Mouse (Mus musculus): ENCODE measurements around the gene Trnp1.

Trnp1 gene

DNA sequence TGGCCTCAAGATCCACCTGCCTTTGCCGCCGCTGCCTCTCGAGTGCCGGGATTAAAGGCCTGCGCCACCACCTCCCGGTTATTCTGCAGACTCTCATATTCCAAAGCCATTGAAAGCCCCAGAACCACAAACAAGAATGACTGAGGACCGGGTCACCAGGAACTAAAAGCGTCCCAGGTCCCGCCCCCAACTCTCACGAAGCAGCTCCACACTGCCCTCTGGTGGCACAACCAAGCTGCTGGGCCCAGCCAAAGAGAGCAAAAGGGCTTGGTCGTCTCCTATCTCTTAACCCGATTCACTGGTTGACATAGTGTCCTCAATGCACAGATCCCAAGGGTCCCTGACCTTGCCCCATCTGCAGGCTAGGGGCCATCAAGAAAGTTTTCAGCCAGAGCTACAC lies 3.9 kb downstream of the Trnp1 start:
- DNase-seq (ENCODE audit: low spot score) = peak; percentile 92

DNA sequence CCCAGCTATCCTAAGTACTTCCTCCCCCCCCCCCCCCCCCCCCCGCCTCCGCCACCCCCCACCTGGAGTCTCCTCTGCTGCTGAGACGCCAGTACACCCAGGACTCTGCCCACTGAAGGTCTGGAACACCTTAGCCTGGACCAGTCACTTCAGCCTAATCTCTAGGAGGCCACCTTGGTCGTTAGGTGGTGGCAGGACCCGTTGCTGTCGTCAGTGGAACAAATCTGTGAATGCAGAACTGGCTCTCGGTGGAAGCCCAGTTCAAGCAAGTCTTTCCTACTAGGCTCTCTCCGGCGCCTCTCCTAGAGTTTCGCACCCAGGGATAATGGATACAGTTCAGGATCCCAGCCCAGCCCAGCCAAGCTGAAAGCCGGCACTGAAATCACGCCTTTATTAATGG lies 4.5 kb downstream of the Trnp1 start:
- no peak for DNase-seq (ENCODE audit: low spot score)

DNA sequence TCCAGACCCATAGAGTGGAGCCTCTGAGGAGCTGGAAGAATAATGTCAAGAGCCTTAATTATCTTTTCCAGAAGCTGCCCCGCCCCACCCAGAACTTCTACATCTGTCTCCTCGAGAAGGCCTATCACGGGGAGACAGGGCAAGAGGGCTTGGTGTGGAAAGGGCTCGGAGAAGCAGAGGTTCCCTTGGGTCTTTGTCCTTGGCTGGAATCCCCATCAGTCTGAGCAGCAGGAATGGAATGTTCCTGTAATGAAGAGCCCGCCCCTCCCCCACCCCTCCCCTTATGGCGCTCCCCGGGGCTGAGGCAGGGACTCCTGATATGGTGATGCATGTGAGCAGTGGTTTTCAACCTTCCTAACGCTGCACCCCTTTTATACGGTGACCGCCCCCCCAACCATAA lies 6.5 kb downstream of the Trnp1 start:
- peak; percentile 51 for DNase-seq (ENCODE audit: low spot score)

- no peak for DNase-seq (ENCODE audit: low spot score)
These were observed 8.7 kb downstream of the Trnp1 start for GRCm38 (mm10) chr4:133489489-133490245.

DNA sequence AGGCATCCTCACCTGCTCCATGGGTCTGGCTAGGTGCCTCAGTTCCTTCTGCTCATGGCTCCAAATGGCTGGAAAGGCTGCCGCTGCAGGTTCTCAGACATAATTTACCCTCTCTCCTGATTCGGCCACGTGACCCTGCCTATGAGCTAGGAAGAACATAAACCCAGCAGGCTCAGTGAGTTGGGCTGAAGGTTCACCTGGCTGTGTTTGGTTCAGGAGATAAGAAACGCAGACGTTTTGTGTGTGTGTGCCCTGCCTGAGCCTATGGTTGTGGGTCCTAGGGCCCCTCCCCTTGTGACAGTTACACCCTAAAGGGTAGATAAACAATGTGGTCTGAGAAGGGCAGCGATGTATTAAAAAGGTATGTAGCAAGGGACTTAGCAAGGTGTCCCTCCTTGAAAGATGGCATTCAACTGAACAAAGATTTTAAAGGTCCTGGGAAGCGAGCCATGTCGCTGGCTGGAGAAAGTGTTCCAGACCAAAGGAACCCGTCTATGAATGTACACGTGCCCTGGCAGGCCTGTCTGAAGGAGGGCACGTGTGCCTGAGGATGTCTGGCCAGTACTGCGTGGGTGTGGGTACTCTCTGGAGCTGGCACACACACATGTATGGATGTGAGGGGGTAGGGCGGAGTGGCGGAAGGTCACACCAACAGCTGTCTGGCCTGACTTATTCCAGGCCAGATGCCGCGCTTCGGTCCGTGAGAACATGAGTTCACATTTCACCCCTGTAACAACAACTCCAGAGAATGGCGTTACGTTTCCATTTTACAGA lies 9.5 kb downstream of the Trnp1 start:
- no peak for DNase-seq (ENCODE audit: low spot score)

GRCm38 (mm10) chr4:133486673-133487357 lies 11.5 kb downstream of the Trnp1 start:
- DNase-seq (ENCODE audit: low spot score) = no peak

- no peak for DNase-seq (ENCODE audit: low spot score)
These were observed 12.5 kb downstream of the Trnp1 start for GRCm38 (mm10) chr4:133485691-133486425.

DNA sequence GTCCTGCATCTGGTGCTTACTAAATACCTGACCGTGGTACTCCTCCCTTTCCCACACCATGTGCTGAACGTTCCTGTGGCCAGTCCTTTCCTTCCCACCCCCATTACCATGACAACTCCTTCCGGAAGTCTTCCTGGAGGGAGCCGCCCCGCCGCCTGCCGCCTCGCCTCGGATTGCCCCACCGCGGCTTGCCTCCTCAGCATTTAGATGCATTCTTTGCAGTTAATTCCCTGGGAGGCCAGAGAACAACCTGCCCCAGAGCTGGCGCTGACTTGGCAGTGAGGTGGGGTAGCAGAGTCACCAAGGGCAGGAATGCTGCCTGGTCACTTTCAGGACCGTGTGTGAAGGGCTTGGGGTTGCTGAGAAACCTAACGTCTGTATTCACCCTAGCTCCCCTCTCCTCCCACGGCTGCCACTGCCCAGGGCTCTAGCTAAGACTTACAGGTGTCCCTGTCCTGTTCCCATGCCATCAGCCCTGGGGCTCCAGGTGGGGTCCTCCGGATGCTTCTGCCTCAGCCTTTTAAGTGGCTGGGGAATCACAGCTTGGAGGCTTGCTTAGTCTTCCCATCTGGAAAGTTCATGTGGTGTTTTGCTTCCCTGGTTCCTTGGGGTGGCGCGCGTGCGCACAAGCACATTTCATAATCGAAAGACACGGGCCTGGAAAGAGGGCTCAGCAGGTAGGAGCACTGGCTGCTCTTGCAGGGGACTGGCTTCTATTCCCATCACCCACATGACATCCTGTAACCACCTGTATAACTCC lies 13.9 kb downstream of the Trnp1 start:
- no peak for DNase-seq (ENCODE audit: low spot score)

DNA sequence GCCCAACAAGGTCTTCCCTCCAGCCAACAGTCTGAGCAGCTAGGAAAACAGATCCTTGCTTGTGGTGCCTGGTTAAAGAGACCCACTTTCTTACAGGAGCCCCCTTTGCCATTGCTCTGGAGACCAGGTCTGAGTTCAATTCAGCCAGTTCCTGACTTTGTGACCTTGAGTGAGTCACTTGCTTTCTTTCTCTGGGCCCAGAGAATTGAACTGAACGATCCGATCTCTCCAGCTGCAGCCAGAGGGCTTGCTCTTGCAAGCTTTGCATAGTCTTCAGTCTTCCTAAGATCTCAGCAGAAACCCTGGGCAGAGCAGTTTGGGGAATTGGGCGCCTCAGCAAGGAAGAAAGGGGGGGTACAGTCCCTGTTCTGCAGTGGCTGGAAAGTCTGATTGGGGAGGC lies 15.9 kb downstream of the Trnp1 start:
- no peak for DNase-seq (ENCODE audit: low spot score)

- DNase-seq (ENCODE audit: low spot score) = no peak
These were observed 16.9 kb downstream of the Trnp1 start for GRCm38 (mm10) chr4:133481488-133481887.

GRCm38 (mm10) chr4:133480754-133481153 lies 17.6 kb downstream of the Trnp1 start:
- DNase-seq (ENCODE audit: low spot score) = no peak

GRCm38 (mm10) chr4:133480185-133480537 lies 18.2 kb downstream of the Trnp1 start:
- no peak for DNase-seq (ENCODE audit: low spot score)

DNA sequence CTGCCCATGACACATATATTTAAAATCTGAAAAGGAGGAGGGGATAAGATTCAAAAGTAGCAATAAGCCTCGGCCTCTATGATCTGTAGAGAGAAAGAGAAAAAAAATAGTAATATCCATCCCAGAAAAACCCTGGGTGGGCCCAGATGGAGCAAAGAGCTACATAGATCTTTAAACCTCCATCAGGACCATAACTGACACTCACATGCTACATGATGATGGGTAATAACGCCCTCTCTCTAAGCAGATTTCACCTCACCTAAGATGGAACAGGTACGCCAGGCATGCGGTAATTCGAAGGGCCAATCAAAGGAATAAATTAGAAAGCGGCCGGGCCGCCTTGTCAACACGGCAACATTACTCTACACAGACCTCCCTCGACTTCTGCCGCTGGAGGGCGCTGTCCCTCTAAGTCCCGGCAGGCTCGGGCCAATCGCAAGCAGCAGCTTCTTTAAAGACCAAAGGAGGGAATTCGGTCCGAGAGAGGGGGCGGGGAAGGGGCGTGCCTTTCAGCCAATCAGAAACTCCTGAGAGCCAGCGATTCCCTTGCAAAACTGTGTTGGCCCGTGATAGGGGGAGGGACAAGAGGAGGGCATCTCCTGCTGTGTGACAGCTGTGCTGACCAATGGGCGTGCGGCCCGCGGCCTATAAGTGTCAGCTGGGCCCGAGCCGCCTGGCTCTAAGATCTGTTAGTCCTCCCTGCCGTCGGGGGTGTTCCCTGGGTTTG lies 18.7 kb downstream of the Trnp1 start, which contains the start of gene Tent5b:
Gene Tent5b, plus strand, starts transcription at position 675 of the 727 bp plus-strand sequence.
- peak; percentile 98 for DNase-seq (ENCODE audit: low spot score)

DNA sequence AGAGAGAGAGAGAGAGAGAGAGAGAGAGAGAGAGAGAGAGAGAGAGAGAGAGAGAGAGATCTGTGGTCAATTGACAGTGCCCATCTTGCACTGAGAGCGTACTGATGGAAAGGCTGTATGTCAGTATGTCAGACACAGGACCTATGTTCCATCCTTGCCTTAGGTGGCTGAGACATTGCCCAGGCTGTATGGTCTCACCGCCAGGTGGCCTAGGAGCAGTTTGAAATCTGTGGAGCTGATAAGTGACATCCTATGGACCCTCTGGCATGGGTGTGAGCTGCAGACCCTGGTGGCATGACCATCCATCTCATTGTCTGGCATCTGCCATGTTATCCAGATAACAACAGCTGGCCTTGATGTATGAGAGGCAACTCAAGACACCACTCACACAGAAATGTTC lies 24.5 kb downstream of the Trnp1 start:
- no peak for DNase-seq (ENCODE audit: low spot score)

DNA sequence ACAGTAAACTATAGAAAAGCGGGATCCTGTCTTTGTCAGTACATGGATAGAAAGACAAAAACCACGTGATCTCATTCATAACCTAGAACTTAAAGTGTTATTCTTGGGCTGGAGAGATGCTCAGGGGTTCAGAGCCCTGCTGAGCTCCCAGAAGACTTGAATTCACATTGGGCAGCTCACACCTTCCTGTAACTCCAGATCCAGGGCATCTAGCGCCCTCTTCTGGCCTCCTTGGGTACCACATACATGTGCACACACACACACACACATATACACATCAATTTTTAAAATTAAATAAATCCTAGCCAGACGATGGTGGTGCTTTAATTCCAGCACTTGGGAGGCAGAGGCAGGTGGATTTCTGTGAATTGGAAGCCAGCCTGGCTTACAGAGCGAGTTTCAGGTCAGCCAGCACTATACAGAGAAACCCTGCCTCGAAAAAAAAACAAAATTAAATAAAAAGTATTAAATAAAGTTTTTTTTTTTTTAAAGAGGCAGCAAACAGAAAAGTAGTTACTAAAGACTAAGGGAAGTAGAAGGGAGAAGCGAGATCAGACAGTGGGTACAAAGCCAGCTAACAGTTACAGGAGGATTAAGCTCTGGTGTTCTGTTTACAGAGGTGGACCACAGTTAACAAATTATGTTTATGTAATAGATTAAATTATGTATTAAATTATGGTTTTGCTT lies 27.1 kb downstream of the Trnp1 start:
- DNase-seq (ENCODE audit: low spot score) = no peak

DNA sequence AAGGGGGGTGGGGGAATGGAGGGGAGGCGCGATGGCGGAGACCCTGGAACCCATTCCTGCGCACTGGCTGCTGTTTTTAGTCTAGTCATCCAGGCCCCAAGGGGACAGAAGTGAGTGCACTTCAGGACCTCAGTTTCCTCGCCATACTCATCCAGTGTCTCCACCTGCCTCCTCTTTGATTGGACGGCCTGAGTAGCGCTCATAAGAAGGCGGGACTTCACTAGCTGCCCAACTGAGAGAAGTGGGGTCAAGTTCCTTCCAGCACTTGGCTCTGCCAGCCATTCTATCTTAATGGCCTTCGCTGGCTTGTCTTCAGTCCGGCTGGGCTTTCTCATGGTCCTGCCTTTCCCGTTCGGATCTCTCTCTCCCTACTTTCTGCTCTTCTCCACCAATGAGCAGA lies 29.2 kb downstream of the Trnp1 start:
- no peak for DNase-seq (ENCODE audit: low spot score)

- no peak for DNase-seq (ENCODE audit: low spot score)
These were observed 30.3 kb downstream of the Trnp1 start for GRCm38 (mm10) chr4:133468080-133468479.

DNA sequence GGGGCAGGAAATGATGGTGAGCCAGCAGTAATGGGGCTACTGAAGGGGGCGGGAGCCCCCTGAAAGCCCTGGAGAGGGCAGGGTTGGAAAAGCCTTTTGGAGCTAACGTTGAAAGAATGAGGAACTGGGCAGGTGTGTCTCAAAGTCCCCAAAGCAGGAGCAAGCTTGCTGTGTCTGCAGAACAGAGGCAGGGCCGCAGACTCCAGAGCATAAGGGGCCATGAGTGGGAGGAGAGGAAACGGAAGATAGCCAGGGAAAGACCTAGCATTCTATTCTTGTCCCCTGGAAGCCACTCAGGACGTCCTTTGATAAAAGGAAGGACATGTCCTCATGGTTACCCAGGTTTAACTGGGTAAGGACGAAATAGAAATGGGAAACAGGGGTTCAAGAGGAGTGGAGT lies 35.2 kb downstream of the Trnp1 start:
- DNase-seq (ENCODE audit: low spot score) = no peak

DNA sequence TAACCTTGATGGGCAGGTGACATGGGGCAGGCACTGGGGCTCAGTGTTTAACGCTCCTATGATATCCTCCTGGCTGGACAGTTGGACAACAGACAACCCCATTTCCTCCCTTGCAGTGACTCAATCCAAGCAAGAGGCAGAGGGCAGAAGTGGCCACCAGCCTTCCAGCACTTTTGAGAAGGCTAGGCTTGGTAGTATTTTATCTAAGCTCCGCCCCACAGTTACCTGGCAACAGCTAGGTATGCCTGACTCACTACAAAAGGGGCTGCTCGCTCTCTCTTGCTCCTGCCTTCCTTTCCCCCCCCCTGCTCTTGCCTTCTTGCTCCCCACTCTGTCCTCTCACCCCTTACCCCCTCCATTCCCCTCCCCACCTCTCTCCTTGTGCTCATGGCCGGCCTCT lies 37.0 kb downstream of the Trnp1 start:
- no peak for DNase-seq (ENCODE audit: low spot score)

- no peak for DNase-seq (ENCODE audit: low spot score)
These were observed 37.5 kb downstream of the Trnp1 start for GRCm38 (mm10) chr4:133460796-133461325.

Data from adipocyte (in vitro differentiated cells).